Mouse (Mus musculus): Measurements from ENCODE around the gene Mif4gd.

DNA sequence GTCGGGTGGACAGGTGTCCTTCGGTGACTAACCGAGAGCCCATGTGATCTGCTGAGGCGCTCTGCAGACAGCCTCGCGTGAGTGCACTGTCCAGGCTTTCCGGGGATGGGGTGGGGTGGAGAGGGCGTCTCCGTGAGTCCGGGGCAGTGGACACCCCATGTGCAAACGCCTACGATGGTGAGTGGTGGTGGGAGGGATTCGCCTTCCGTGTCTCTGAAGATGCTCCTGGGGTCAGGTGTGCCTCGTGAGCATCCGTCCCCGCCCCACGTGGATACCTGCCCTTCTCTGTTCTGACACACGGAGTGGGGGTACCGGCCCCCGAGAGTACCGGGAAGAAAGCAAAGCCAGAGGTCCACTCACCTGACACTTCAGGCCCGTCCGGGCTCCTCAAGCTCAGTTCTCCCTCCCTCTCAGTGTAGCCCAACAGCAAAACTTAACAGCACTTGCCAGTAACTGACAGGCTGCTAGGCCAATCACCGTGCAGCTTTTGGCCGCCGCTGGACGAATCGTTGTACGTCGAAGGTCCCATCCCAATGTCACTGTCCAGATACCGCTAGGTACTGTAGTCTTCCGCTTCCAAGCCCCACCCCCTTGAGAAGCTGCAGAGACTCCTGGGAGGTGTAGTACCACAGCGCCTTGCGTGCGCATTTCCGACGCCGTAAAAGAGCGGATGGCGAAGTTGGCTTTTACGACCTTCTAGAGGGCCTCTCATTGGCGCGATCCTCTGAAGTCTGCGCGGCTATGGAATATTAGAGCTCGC, 15.1 kb upstream of the Mif4gd start, which contains the start of gene Slc25a19:
- 0 out of 2 replicates have a peak, but pooled peaks have one; percentile 11 for TF ChIP-seq CTCF (IDR thresholded peaks at IDR 0.05)
- TF ChIP-seq EP300 (IDR thresholded peaks at IDR 0.05) = no peak
